Mouse (Mus musculus) kidney, adult 2 months (tissue): ENCODE data around the gene Slc25a11. TPM values are rescaled to one million over a fixed set of nuclear protein-coding genes. Genes with fewer than 3 reads are reported as not detected.
A peak's percentile ranks its signal among the peaks of the same experiment; 100 is the strongest.

ENCODE experiments used
- DNase-seq: peaks from one replicate; pipeline ENCODE4 v3.0.0; 2021
- H3K27ac ChIP-seq: fragments of 200-500 bp; 2 replicates; pipeline ENCODE4 v1.5.1; 2012; ENCODE audit warnings: low read depth, low read length, control low read depth, inconsistent platforms; ENCODE audit not compliant: insufficient read depth
- H3K27me3 ChIP-seq: fragments of 200-500 bp; replicated peaks from 2 replicates; pipeline ENCODE4 v1.6.1; 2012; ENCODE audit warnings: mild to moderate bottlenecking, moderate library complexity, low read length, inconsistent platforms; ENCODE audit not compliant: control insufficient read depth, insufficient read depth
- H3K36me3 ChIP-seq: fragments of 200-500 bp; 2 replicates; pipeline ENCODE4 v1.6.1; 2012; ENCODE audit warnings: mild to moderate bottlenecking, moderate library complexity, low read length, inconsistent platforms; ENCODE audit not compliant: control insufficient read depth, insufficient read depth
- H3K4me1 ChIP-seq: fragments of 200-500 bp; 2 replicates; pipeline ENCODE4 v1.6.1; 2011; ENCODE audit warnings: low read length; ENCODE audit not compliant: control insufficient read depth, insufficient read depth
- H3K4me3 ChIP-seq: fragments of 200-500 bp; 2 replicates; pipeline ENCODE4 v1.5.1; 2011; ENCODE audit warnings: mild to moderate bottlenecking, low read depth, low read length, control low read depth; ENCODE audit not compliant: insufficient read depth
- CTCF ChIP-seq: fragments of 200-500 bp; conservative IDR thresholded peaks from 2 replicates; pipeline ENCODE4 v1.5.1; 2011; ENCODE audit warnings: low read depth, mild to moderate bottlenecking, control low read depth, low read length, moderate library complexity, mixed read lengths; ENCODE audit not compliant: insufficient read depth, insufficient read length
- POLR2A ChIP-seq: fragments of 200-500 bp; IDR thresholded peaks from one replicate; pipeline ENCODE4 v1.6.1; 2011; ENCODE audit warnings: low read depth, low read length, control low read depth
- WGBS: fragments of 180-500 bp; shearing (Covaris S2); methylation state at CpG from one replicate; pipeline ENCODE4 v1.1.7; 2018; 5-methylcytosine and 5-hydroxymethylcytosine counted together
- polyA plus RNA-seq: library from polyadenylated mRNA; depleted of rRNA; stranded (reverse); fragments of >200 nt; gene quantifications from 2 replicates; pipeline ENCODE4 v1.2.3, GENCODE M21; 2012

The Slc25a11 gene
- polyA plus RNA-seq, 1 experiment = 281 TPM

GRCm38 (mm10) chr11:70654923-70655570 lies 7.8 kb upstream of the Slc25a11 start:
- DNase-seq = peak; percentile 86
- peaks cover 12% of the 10 kb centered on the region; the same call in 1 of the 2 replicates for H3K4me1 ChIP-seq

DNA sequence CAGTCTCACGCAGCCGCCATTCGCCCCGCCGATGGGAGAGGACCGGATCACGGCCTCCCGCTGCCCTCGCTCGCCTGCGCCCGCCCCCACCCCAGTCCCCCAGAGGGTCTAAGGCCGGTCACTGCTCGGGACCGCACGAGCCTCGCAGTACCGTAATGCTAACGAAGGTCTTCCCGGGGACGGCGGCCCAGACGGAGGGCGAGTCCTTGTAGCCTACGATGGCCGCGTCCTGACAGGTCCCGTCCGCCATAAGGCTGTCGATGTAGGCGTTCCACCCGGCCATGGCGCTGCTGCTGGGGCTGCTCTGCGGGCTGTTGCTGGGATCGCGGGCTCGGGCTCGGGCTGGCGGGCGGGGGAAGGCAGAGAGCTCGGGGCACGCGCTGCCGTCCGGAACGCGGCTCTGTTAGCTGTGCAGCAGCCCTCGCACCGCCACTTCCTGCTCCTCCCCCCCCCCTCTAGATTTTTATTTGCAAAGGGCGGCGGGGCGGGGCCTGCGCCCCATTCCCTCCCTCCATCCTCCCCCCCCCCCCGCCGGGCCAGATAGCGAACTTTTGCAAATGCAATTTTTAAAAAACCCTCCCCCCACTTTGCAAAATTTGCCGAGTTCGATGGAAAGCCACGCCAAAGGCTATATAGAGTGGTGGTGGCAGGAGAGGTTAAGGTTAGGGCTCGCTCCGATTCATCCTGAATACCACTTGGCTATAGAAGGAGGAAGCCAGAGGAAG lies 7.1 kb upstream of the Slc25a11 start, which contains the start of gene Pfn1:
Gene Pfn1 (minus strand): TSS at position 447 of the 725 bp plus-strand sequence.
- peak; percentile 83 for DNase-seq
- peak within 1 kb of the TSS; percentile 100 for H3K4me3 ChIP-seq
- TF ChIP-seq POLR2A (peak; percentile 82), CTCF (no peak)
- no peaks in the 10 kb centered on the region for H3K27me3 ChIP-seq
- peak within 1 kb of the TSS; percentile 100 for H3K27ac ChIP-seq
- H3K36me3 ChIP-seq = peaks cover 6% of the 10 kb centered on the region; the same call in 1 of the 2 replicates
- WGBS = under 1% methylated on average over 45 of the region's 61 CpGs
- peaks cover 12% of the 10 kb centered on the region; the same call in 1 of the 2 replicates for H3K4me1 ChIP-seq

More at GRCm38 (mm10) chr11:70654923-70655570, 7.8 kb upstream of the Slc25a11 start:
- H3K4me3 ChIP-seq = peak overlapping the region; percentile 100
- TF ChIP-seq POLR2A (peak; percentile 38), CTCF (no peak)
- no peaks in the 10 kb centered on the region for H3K27me3 ChIP-seq
- H3K27ac ChIP-seq = peak overlapping the region; percentile 93
- WGBS = under 1% methylated on average over 48 of the region's 48 CpGs
- H3K36me3 ChIP-seq = peaks cover 6% of the 10 kb centered on the region; the same call in 1 of the 2 replicates

DNA sequence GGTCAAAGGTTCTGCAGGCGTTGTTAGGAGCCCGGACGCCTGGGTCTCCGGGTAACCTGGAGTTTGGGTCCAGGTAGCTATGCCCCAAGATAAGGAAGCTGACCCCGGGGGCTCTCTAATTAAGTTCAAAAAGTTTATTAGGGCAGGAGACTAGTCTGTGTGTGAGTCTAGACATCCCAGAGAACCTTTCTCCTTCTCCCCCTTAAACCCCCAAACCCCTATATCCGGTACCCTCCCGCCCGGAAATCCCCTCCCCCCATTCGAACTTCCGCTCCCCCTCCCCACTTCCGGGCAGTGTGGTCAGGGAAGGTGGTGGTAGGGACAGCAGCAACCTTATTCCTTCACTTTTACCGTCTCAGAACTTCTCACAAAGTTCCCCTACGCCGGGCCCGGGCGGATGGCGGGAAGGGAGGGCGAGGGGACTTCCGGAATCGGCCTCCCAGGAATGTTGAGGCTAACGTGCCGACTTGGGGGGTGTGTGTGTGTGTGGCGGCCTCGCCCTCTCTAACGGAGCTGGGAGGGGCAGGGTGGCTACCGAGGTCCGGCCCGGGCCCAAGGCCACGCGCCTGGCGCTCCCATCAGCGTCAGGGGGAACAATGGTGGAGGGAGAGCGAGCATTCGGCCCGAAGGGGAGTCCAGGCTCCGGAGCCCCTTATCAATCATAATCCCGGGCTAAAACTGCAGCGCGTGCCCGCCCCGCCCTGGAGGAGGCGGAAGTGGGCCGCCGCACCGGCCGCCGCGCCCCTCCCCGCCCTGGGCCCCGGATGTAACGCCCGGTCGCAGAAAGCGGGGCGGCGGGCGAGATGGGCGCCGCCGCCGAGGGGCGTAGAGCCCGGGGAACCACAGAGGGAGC lies 6.3 kb upstream of the Slc25a11 start:
- DNase-seq = peak; percentile 69
- TF ChIP-seq POLR2A (no peak), CTCF (no peak)
- WGBS = under 1% methylated on average over 49 of the region's 63 CpGs
- Histone ChIP-seq H3K4me1 (peaks cover 15% of the 10 kb centered on the region; the same call in 1 of the 2 replicates), H3K36me3 (peaks cover 6% of the 10 kb centered on the region; the same call in 1 of the 2 replicates), H3K4me3 (peak overlapping the region; percentile 100), H3K27ac (peak overlapping the region; percentile 100), H3K27me3 (no peaks in the 10 kb centered on the region)

- H3K4me1 ChIP-seq = peaks cover 15% of the 10 kb centered on the region; the same call in 1 of the 2 replicates
- no peak for DNase-seq
- H3K36me3 ChIP-seq = peaks cover 6% of the 10 kb centered on the region; the same call in 1 of the 2 replicates
- peak overlapping the region; percentile 40; the same call in 1 of the 2 replicates for H3K27ac ChIP-seq
- H3K27me3 ChIP-seq = no peaks in the 10 kb centered on the region
- no peak for TF ChIP-seq POLR2A
- TF ChIP-seq CTCF = no peak
- 11% methylated on average over 6 of the region's 6 CpGs for WGBS
- peak overlapping the region; percentile 100 for H3K4me3 ChIP-seq
Observed at GRCm38 (mm10) chr11:70652884-70653344, 5.6 kb upstream of the Slc25a11 start.

GRCm38 (mm10) chr11:70652029-70652883 lies 5.0 kb upstream of the Slc25a11 start:
- Histone ChIP-seq H3K4me3 (peak overlapping the region; percentile 100; the same call in 1 of the 2 replicates), H3K36me3 (peaks cover 6% of the 10 kb centered on the region; the same call in 1 of the 2 replicates), H3K27ac (no peak overlapping the region; the same call in 1 of the 2 replicates), H3K27me3 (no peaks in the 10 kb centered on the region), H3K4me1 (peaks cover 15% of the 10 kb centered on the region; the same call in 1 of the 2 replicates)
- no peak for TF ChIP-seq CTCF
- no peak for TF ChIP-seq POLR2A
- no peak for DNase-seq
- 31% methylated on average over 12 of the region's 12 CpGs for WGBS

GRCm38 (mm10) chr11:70651391-70651790 lies 4.1 kb upstream of the Slc25a11 start:
- TF ChIP-seq CTCF = no peak
- Histone ChIP-seq H3K27me3 (no peaks in the 10 kb centered on the region), H3K4me3 (no peak overlapping the region), H3K36me3 (peaks cover 6% of the 10 kb centered on the region; the same call in 1 of the 2 replicates), H3K4me1 (peaks cover 14% of the 10 kb centered on the region; the same call in 1 of the 2 replicates), H3K27ac (no peak overlapping the region)
- WGBS = 28% methylated on average over 2 of the region's 2 CpGs
- DNase-seq = no peak
